Mouse (Mus musculus) kidney, postnatal 4 days (tissue): ENCODE results near the gene Dennd4c.
"Not testable (repeated sequence)": the region's sequence is repeated elsewhere in the genome, so short reads cannot be mapped to it uniquely, and the experiment has no call there.

Experiments used
- DNase-seq, 2 experiments: peaks; one replicate each; pipeline ENCODE4 v3.0.0; 2021; ENCODE audit warnings: mixed read lengths in 2 of 2

Gene Dennd4c

GRCm38 (mm10) chr4:86810604-86811003 lies 62.2 kb downstream of the Dennd4c start:
- DNase-seq: peak in 1 of 2 experiments; percentile 25

GRCm38 (mm10) chr4:86814850-86815249 lies 66.5 kb downstream of the Dennd4c start:
- DNase-seq: no peak

GRCm38 (mm10) chr4:86823169-86823568 lies 74.8 kb downstream of the Dennd4c start:
- DNase-seq: peak; percentile 79

GRCm38 (mm10) chr4:86825143-86825542 lies 76.8 kb downstream of the Dennd4c start:
- DNase-seq: no peak

GRCm38 (mm10) chr4:86831896-86832295 lies 83.5 kb downstream of the Dennd4c start:
- no peak for DNase-seq

- not testable (repeated sequence) for DNase-seq
These were observed 92.8 kb downstream of the Dennd4c start for GRCm38 (mm10) chr4:86841141-86841540.

- DNase-seq: no peak
These were observed 97.0 kb downstream of the Dennd4c start for GRCm38 (mm10) chr4:86845384-86845783.

GRCm38 (mm10) chr4:86847246-86847645 lies 98.9 kb downstream of the Dennd4c start:
- no peak for DNase-seq

- DNase-seq: no peak
These were observed 103.0 kb downstream of the Dennd4c start for GRCm38 (mm10) chr4:86851331-86851730.

- DNase-seq: no peak
These were observed 103.7 kb downstream of the Dennd4c start for GRCm38 (mm10) chr4:86852018-86852417.

- DNase-seq: no peak
These were observed 104.6 kb downstream of the Dennd4c start for GRCm38 (mm10) chr4:86852813-86853590.

- peak in 1 of 2 experiments; percentile 22 for DNase-seq
These were observed 108.2 kb downstream of the Dennd4c start for GRCm38 (mm10) chr4:86856304-86857112.

- DNase-seq: peak; percentile 96 to 98
These were observed 109.0 kb downstream of the Dennd4c start, which contains the start of gene Rps6 for GRCm38 (mm10) chr4:86857113-86858069. Rps6 (minus strand) TSS chr4:86857412.

- peak in 1 of 2 experiments; percentile 20 for DNase-seq
These were observed 109.7 kb downstream of the Dennd4c start for GRCm38 (mm10) chr4:86858070-86858440.

GRCm38 (mm10) chr4:86864087-86864486 lies 115.7 kb downstream of the Dennd4c start:
- DNase-seq: no peak

GRCm38 (mm10) chr4:86871988-86872387 lies 123.6 kb downstream of the Dennd4c start:
- no peak for DNase-seq

- no peak for DNase-seq
These were observed 124.7 kb downstream of the Dennd4c start for GRCm38 (mm10) chr4:86873072-86873471.

- DNase-seq: peak; percentile 94 to 96
These were observed 125.9 kb downstream of the Dennd4c start, which contains the start of gene Acer2 for GRCm38 (mm10) chr4:86874146-86874847. Acer2 (plus strand) TSS chr4:86874396.

- peak; percentile 44 to 47 for DNase-seq
These were observed 131.1 kb downstream of the Dennd4c start for GRCm38 (mm10) chr4:86879477-86879876.

GRCm38 (mm10) chr4:86881178-86881577 lies 132.8 kb downstream of the Dennd4c start:
- DNase-seq: no peak

GRCm38 (mm10) chr4:86882413-86882812 lies 134.1 kb downstream of the Dennd4c start:
- no peak for DNase-seq

GRCm38 (mm10) chr4:86884945-86885344 lies 136.6 kb downstream of the Dennd4c start:
- peak; percentile 55 to 69 for DNase-seq
